Mouse (Mus musculus) liver, postnatal 0 days (tissue): ENCODE data around the gene Nkx2-2. TPM values are rescaled to one million over a fixed set of nuclear protein-coding genes. Genes with fewer than 3 reads are reported as not detected.
"Not testable (repeated sequence)": the region's sequence is repeated elsewhere in the genome, so short reads cannot be mapped to it uniquely, and the experiment has no call there.

ENCODE experiments used
- ATAC-seq: fragments of 200-750 bp; cut with Nextera tagmentation; 2 replicates; pipeline ENCODE4 v1.8.0; 2017; ENCODE audit warnings: mild to moderate bottlenecking, moderate library complexity
- DNase-seq: peaks from one replicate; pipeline ENCODE4 v3.0.0-alpha.2; 2016
- H3K27ac ChIP-seq: fragments of 300-500 bp; sonication (generic); 2 replicates; pipeline ENCODE4 v1.5.1; 2014; ENCODE audit warnings: antibody characterized with exemption, moderate library complexity, mild to moderate bottlenecking, low read depth
- H3K27me3 ChIP-seq: fragments of 300-500 bp; sonication (generic); 2 replicates; pipeline ENCODE4 v1.6.1; 2014; ENCODE audit warnings: low read length, control low read depth, mixed read lengths; ENCODE audit not compliant: insufficient read depth
- H3K36me3 ChIP-seq: fragments of 300-500 bp; sonication (generic); replicated peaks from 2 replicates; pipeline ENCODE4 v1.6.1; 2014; ENCODE audit warnings: mild to moderate bottlenecking, control low read depth, low read length, moderate library complexity, mixed read lengths; ENCODE audit not compliant: insufficient read depth
- H3K4me1 ChIP-seq: fragments of 300-500 bp; sonication (generic); 2 replicates; pipeline ENCODE4 v1.6.1; 2014; ENCODE audit warnings: antibody characterized with exemption, mild to moderate bottlenecking, control low read depth; ENCODE audit not compliant: insufficient read depth
- H3K4me2 ChIP-seq: fragments of 300-500 bp; sonication (generic); 2 replicates; pipeline ENCODE4 v1.6.1; 2014; ENCODE audit warnings: low read depth, mild to moderate bottlenecking, low read length, moderate library complexity, mixed read lengths
- H3K4me3 ChIP-seq: fragments of 300-500 bp; sonication (generic); 2 replicates; pipeline ENCODE4 v1.5.1; 2014; ENCODE audit warnings: low read depth, low read length
- H3K9ac ChIP-seq: fragments of 300-500 bp; sonication (generic); replicated peaks from 2 replicates; pipeline ENCODE4 v1.6.1; 2014; ENCODE audit warnings: mild to moderate bottlenecking, moderate library complexity
- H3K9me3 ChIP-seq: fragments of 300-500 bp; sonication (generic); 2 replicates; pipeline ENCODE4 v1.6.1; 2016; ENCODE audit warnings: mild to moderate bottlenecking, control low read depth, low read length, mixed read lengths
- CTCF ChIP-seq: sonication (generic); IDR thresholded peaks from 2 replicates; pipeline ENCODE4 v1.5.1; 2016; ENCODE audit warnings: antibody characterized with exemption, low read depth
- EP300 ChIP-seq: IDR thresholded peaks from 2 replicates; pipeline ENCODE4 v1.6.1; 2016; ENCODE audit warnings: antibody characterized with exemption, low read depth, mild to moderate bottlenecking
- WGBS: fragments of 180-500 bp; shearing (Covaris S2); extraction: QIAGEN DNeasy Blood & Tissue Kit; methylation state at CpG from one replicate; pipeline ENCODE4 v1.1.7; 2014; ENCODE audit not compliant: insufficient replicate concordance; 5-methylcytosine and 5-hydroxymethylcytosine counted together
- polyA plus RNA-seq: library from polyadenylated mRNA; unstranded; fragments of >200 nt; fragmentation: Nextera tagmentation; extraction: Ambion mirVana; gene quantifications from 2 replicates; pipeline ENCODE4 v1.2.1, GENCODE M21; 2015

Nkx2-2 gene
- polyA plus RNA-seq, 1 experiment from 2014 or later = not detected

- H3K4me3 ChIP-seq = peak overlapping the region; percentile 29
- peak overlapping the region; percentile 63 for H3K4me2 ChIP-seq
- H3K4me1 ChIP-seq = 0 out of 2 replicates have a peak, but pooled peaks cover 7% of the 10 kb centered on the region
- 8% methylated on average over 10 of the region's 10 CpGs for WGBS
- DNase-seq (peak; percentile 82), ATAC-seq (peak; percentile 72)
- H3K27ac ChIP-seq = no peak overlapping the region
- H3K9me3 ChIP-seq = no peaks in the 10 kb centered on the region
- TF ChIP-seq EP300 (no peak), CTCF (peak; percentile 87)
- no peaks in the 10 kb centered on the region for H3K36me3 ChIP-seq
- no peak overlapping the region for H3K9ac ChIP-seq
- peaks cover 54% of the 10 kb centered on the region for H3K27me3 ChIP-seq
Measured at GRCm38 (mm10) chr2:147177672-147178071, 16.4 kb downstream of the Nkx2-2 start.

- no peak for ATAC-seq
- H3K9me3 ChIP-seq = no peaks in the 10 kb centered on the region
- no peak overlapping the region for H3K27ac ChIP-seq
- TF ChIP-seq EP300 = no peak
- TF ChIP-seq CTCF = no peak
- 0 out of 2 replicates have a peak, but pooled peaks cover 7% of the 10 kb centered on the region for H3K4me1 ChIP-seq
- WGBS = 76% methylated on average over 11 of the region's 11 CpGs
- H3K27me3 ChIP-seq = peaks cover 32% of the 10 kb centered on the region
- H3K4me3 ChIP-seq = no peak overlapping the region
- no peak for DNase-seq
- H3K9ac ChIP-seq = no peak overlapping the region
- H3K4me2 ChIP-seq = no peak overlapping the region
- H3K36me3 ChIP-seq = no peaks in the 10 kb centered on the region
Measured at GRCm38 (mm10) chr2:147175296-147175695, 18.7 kb downstream of the Nkx2-2 start.

DNA sequence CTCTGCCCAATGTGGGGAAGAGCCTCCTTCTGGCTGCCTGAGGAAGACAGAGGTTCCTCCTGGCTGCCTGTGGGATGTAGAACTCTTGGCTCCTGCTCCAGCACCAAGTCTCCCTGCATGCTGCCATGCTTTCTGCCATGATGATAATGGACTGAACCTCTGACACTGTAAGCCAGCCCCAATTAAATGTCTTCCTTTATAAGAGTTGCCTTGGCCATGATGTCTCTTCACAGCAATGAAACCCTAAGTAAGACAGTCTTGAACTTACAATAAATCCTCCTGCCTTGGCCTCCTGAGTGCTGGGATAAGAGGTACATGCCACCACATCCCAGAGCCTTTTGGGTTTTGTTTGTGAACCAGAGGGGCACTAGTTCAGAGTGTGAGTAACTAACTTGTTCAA, 20.3 kb downstream of the Nkx2-2 start:
- H3K9me3 ChIP-seq = no peaks in the 10 kb centered on the region
- DNase-seq (no peak), ATAC-seq (no peak)
- H3K4me1 ChIP-seq = 0 out of 2 replicates have a peak, but pooled peaks cover 7% of the 10 kb centered on the region
- H3K27ac ChIP-seq = no peak overlapping the region
- no peaks in the 10 kb centered on the region for H3K36me3 ChIP-seq
- peaks cover 17% of the 10 kb centered on the region for H3K27me3 ChIP-seq
- H3K9ac ChIP-seq = no peak overlapping the region
- H3K4me3 ChIP-seq = no peak overlapping the region
- TF ChIP-seq CTCF = no peak
- TF ChIP-seq EP300 = no peak
- no peak overlapping the region for H3K4me2 ChIP-seq

DNA sequence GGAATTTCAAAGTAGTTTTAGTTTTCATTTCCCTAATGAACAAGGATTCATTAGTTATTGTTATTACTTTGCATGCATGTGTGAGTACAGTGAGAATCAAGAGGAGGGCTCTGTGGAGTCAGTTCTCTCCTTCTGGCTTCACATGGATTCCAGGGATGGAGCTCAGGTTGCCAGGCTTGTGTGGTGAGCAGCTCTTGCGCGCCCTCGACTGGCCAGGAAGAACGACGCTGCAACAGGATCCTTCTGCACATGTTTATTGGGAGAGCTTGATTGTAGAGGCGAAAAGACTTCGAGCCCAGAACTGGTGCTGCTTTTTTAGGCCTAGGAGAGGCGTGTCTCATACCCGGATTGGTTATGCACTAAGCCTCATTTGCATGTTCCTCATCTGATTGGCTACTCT, 23.5 kb downstream of the Nkx2-2 start:
- not testable (repeated sequence) for H3K4me1 ChIP-seq, H3K27me3 ChIP-seq, H3K4me2 ChIP-seq, H3K9ac ChIP-seq, H3K27ac ChIP-seq, DNase-seq, ATAC-seq, H3K9me3 ChIP-seq, H3K4me3 ChIP-seq, H3K36me3 ChIP-seq
- 76% methylated on average over 9 of the region's 9 CpGs for WGBS

- ATAC-seq = no peak
- TF ChIP-seq EP300 (no peak), CTCF (no peak)
- WGBS = 92% methylated on average over 1 of the region's 1 CpGs
- no peak overlapping the region for H3K4me3 ChIP-seq
- no peak overlapping the region for H3K4me2 ChIP-seq
- H3K27ac ChIP-seq = no peak overlapping the region
- no peak for DNase-seq
- no peaks in the 10 kb centered on the region for H3K4me1 ChIP-seq
- no peaks in the 10 kb centered on the region for H3K9me3 ChIP-seq
- H3K36me3 ChIP-seq = no peaks in the 10 kb centered on the region
- no peaks in the 10 kb centered on the region for H3K27me3 ChIP-seq
- H3K9ac ChIP-seq = no peak overlapping the region
Measured at GRCm38 (mm10) chr2:147165863-147166262, 28.2 kb downstream of the Nkx2-2 start.

- Histone ChIP-seq H3K27me3 (no peaks in the 10 kb centered on the region), H3K4me3 (no peak overlapping the region), H3K27ac (no peak overlapping the region), H3K4me1 (no peaks in the 10 kb centered on the region), H3K4me2 (no peak overlapping the region), H3K9me3 (no peaks in the 10 kb centered on the region), H3K36me3 (no peaks in the 10 kb centered on the region), H3K9ac (no peak overlapping the region)
- 74% methylated on average over 3 of the region's 3 CpGs for WGBS
- DNase-seq (no peak), ATAC-seq (no peak)
- TF ChIP-seq CTCF (no peak), EP300 (no peak)
Measured at GRCm38 (mm10) chr2:147165376-147165775, 28.7 kb downstream of the Nkx2-2 start.

DNA sequence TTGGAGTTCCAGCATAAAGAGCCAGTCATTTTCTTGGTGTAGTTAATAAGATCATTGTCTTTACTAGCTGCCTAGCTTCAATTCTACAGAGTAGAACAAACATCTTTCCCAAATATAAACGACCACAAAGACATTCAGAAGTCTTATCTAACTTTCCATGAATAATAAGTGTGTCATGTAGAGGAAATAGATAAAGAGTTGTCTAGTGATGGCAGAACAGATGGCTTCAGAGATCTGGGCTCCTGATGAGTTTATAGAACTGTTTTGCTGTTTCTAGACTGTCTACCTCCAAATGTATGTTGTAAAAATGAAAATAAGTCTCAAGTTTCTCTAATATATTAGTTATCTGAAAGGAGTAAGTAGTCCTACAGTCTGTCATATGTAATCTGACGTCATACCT, 41.5 kb downstream of the Nkx2-2 start:
- H3K4me1 ChIP-seq = no peaks in the 10 kb centered on the region
- no peak overlapping the region for H3K4me3 ChIP-seq
- no peak overlapping the region for H3K9ac ChIP-seq
- H3K36me3 ChIP-seq = no peaks in the 10 kb centered on the region
- no peak overlapping the region for H3K27ac ChIP-seq
- TF ChIP-seq CTCF (no peak), EP300 (no peak)
- ATAC-seq = no peak
- no peak for DNase-seq
- H3K4me2 ChIP-seq = no peak overlapping the region
- 40% methylated on average over 2 of the region's 2 CpGs for WGBS
- H3K27me3 ChIP-seq = no peaks in the 10 kb centered on the region
- no peaks in the 10 kb centered on the region for H3K9me3 ChIP-seq

Other genes with a start within 250 kb of the Nkx2-2 start
- gene Xrn2, start 181.2 kb downstream of the Nkx2-2 start, polyA plus RNA-seq = 28.9 and 30.7 TPM in 2 replicates
- gene Nkx2-4, start 108.8 kb downstream of the Nkx2-2 start, polyA plus RNA-seq = not detected in 2 replicates
- 0.04 TPM in 1 of 2 replicates, not detected in the other for gene Pax1, start 167.7 kb upstream of the Nkx2-2 start, polyA plus RNA-seq